Mouse (Mus musculus): Measurements from ENCODE around the gene Fam71a. TPM values are rescaled to one million over a fixed set of nuclear protein-coding genes. Genes with fewer than 3 reads are reported as not detected.

Gene Fam71a
- polyA plus RNA-seq, 2 experiments: not detected

- no peak for DNase-seq (ENCODE audit: low read depth in 3 of 3, low spot score in 3 of 3)
- Histone ChIP-seq H3K9ac (replicated peaks) (no peak overlapping the region), H3K27ac (no peak overlapping the region), H3K4me1 (replicated peaks; ENCODE audit: control insufficient read depth in 2 of 2, insufficient read depth in 2 of 2, low read length in 1 of 2) (peaks cover 0 to 2% of the 10 kb centered on the region in 2 experiments; a peak in 1 of 4 replicates), H3K9me3 (ENCODE audit: control insufficient read depth, low read length) (no peaks in the 10 kb centered on the region), H3K4me2 (ENCODE audit: low read depth) (peak overlapping the region; percentile 73), H3K27me3 (ENCODE audit: control insufficient read depth, insufficient read depth, low read length) (peaks cover 82% of the 10 kb centered on the region), H3K36me3 (replicated peaks; ENCODE audit: control insufficient read depth, insufficient read depth, low read depth) (no peaks in the 10 kb centered on the region), H3K4me3 (ENCODE audit: insufficient read depth in 1 of 2, low read depth in 2 of 2, low read length in 2 of 2) (no peak overlapping the region)
- WGBS (ENCODE audit: insufficient replicate concordance): under 1% methylated on average over 16 of the region's 16 CpGs
- TF ChIP-seq CTCF (IDR thresholded peaks at IDR 0.05; ENCODE audit: low read depth) (no peak), EP300 (IDR thresholded peaks at IDR 0.05; ENCODE audit: low read depth) (no peak)
- ATAC-seq (ENCODE audit: insufficient read depth): no peak
Observed at GRCm38 (mm10) chr1:191185761-191186385, 21.3 kb upstream of the Fam71a start.

DNA sequence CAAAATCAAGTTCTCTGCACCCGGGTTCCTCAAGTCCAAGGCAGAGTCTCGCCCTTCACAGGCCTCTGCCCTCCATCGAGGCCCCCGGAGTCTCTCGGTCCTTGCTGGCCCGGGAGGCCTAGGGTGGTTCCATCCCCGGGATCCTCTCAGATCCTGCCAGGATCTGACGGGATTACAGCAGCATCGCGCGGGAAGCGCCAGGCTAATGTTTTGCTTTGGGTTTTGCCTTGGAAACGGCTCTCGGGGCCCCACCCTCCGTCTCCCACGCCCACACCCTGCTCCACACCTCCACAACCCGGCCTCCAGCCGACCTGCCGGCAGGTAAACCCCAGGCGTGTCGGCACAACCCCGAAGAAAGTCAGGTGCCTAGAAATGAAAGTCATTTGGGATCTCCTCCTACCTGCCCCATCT lies 20.2 kb upstream of the Fam71a start:
- TF ChIP-seq EP300 (IDR thresholded peaks at IDR 0.05; ENCODE audit: low read depth) (no peak), CTCF (IDR thresholded peaks at IDR 0.05; ENCODE audit: low read depth) (no peak)
- no peak for ATAC-seq (ENCODE audit: insufficient read depth)
- WGBS (ENCODE audit: insufficient replicate concordance): 1% methylated on average over 22 of the region's 22 CpGs

DNA sequence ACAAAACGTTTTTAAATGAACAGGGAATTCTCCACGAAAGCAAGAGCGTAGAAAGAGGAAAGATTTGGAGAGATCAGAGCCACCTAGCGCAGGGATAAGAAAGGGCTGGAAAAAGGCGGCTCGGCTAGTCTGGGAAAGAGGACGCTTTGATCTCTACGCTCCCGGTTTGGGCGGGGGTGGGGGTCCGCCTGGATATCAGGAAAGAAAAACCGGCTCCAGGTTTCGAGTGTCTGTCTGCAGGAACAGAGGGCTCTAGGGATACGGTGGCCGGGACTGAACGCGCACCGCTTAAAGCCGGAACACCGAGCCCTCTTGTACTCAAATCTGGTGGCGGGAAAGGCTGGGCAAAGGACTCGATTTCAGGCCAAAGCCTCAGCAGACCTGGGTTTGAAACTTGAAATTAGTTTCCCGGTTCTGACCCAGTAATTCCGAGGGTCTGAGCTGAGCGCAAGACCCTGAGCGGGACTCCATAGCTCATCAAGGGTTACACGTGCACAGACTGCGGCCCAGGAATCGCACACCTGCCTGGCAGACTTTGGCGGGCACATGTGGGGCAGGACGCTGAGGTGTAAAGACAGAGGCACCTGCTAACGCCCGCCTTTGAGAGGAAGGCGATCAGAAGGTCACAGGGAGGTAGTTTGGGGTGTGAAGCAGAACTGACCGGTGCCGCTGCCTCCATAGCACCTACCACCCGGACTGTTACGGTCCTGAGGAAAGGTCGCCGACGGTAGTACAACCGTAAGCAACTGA lies 19.6 kb upstream of the Fam71a start:
- Histone ChIP-seq H3K4me1 (replicated peaks; ENCODE audit: control insufficient read depth in 2 of 2, insufficient read depth in 2 of 2, low read length in 1 of 2) (peaks cover 0 to 2% of the 10 kb centered on the region in 2 experiments; a peak in 1 of 4 replicates), H3K36me3 (replicated peaks; ENCODE audit: control insufficient read depth, insufficient read depth, low read depth) (no peaks in the 10 kb centered on the region), H3K9ac (replicated peaks) (no peak overlapping the region), H3K4me2 (ENCODE audit: low read depth) (peak overlapping the region; percentile 73), H3K9me3 (ENCODE audit: control insufficient read depth, low read length) (no peaks in the 10 kb centered on the region), H3K4me3 (ENCODE audit: insufficient read depth in 1 of 2, low read depth in 2 of 2, low read length in 2 of 2) (peak overlapping the region in 1 of 2 experiments; percentile 52; a peak in 2 of 4 replicates), H3K27ac (no peak overlapping the region), H3K27me3 (ENCODE audit: control insufficient read depth, insufficient read depth, low read length) (peaks cover 91% of the 10 kb centered on the region)
- 3% methylated on average over 42 of the region's 42 CpGs for WGBS (ENCODE audit: insufficient replicate concordance)
- TF ChIP-seq CTCF (IDR thresholded peaks at IDR 0.05; ENCODE audit: low read depth) (no peak), EP300 (IDR thresholded peaks at IDR 0.05; ENCODE audit: low read depth) (no peak)
- ATAC-seq (ENCODE audit: insufficient read depth) (no peak), DNase-seq (ENCODE audit: low read depth in 3 of 3, low spot score in 3 of 3) (no peak)

More for the DNA sequence above, 20.2 kb upstream of the Fam71a start:
- no peaks in the 10 kb centered on the region for H3K36me3 ChIP-seq (replicated peaks; ENCODE audit: control insufficient read depth, insufficient read depth, low read depth)
- H3K27me3 ChIP-seq (ENCODE audit: control insufficient read depth, insufficient read depth, low read length): peaks cover 89% of the 10 kb centered on the region
- no peaks in the 10 kb centered on the region for H3K9me3 ChIP-seq (ENCODE audit: control insufficient read depth, low read length)
- no peak overlapping the region for H3K27ac ChIP-seq
- H3K4me1 ChIP-seq (replicated peaks; ENCODE audit: control insufficient read depth in 2 of 2, insufficient read depth in 2 of 2, low read length in 1 of 2): peaks cover 0 to 2% of the 10 kb centered on the region in 2 experiments; a peak in 1 of 4 replicates
- H3K4me3 ChIP-seq (ENCODE audit: insufficient read depth in 1 of 2, low read depth in 2 of 2, low read length in 2 of 2): 0 out of 4 replicates have a peak overlapping the region, but pooled peaks of 1 of the 2 experiments have one; percentile 6
- H3K4me2 ChIP-seq (ENCODE audit: low read depth): peak overlapping the region; percentile 73
- H3K9ac ChIP-seq (replicated peaks): no peak overlapping the region
- DNase-seq (ENCODE audit: low read depth in 3 of 3, low spot score in 3 of 3): no peak

DNA sequence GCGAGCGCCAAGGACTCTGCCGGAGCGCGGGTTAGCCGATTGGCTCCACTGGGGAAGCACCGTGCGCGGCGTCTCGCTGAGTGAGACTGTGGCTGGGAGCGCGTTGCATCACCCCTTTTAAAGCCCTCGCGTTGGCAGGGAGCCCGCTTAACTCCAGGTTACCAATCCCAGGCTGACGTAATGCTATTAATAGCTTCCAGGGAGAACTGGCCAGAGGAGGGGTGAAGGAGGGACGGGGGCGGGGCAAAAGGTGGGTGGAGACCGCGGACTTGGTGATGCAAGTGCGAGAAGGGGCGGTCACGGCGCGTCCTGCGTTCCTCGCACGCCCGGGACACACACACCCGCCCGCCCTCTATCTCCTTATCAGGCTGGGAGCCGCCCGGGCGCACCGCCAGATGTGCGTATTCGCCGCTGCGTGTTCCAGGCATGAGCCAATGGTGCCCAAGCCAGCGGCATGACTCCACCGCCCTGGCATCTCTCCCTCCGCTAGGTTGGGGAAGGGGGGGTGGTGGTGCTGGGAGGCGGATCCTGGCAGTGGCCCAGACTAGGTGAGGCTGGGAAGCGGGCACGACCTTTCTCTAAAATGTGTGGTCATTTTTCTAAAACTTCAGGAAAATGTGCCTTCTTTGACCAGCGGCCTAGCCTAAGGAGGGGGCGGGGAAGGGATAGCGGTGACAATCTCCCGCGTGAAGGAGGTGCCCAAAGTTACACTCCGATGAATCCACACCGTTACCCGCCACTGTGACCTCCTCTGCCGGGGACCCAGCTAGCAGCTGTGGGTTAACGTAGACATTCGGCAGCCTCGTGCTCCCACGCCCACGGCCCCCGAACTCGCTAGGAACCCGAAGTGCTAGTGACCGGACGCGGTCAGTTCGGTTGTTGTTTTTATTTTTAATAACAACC lies 18.8 kb upstream of the Fam71a start:
- peak overlapping the region; percentile 73 for H3K4me2 ChIP-seq (ENCODE audit: low read depth)
- DNase-seq (ENCODE audit: low read depth in 3 of 3, low spot score in 3 of 3) (peak; percentile 52 to 69 (median 59)), ATAC-seq (ENCODE audit: insufficient read depth) (peak; percentile 78)
- no peaks in the 10 kb centered on the region for H3K36me3 ChIP-seq (replicated peaks; ENCODE audit: control insufficient read depth, insufficient read depth, low read depth)
- H3K27me3 ChIP-seq (ENCODE audit: control insufficient read depth, insufficient read depth, low read length): peaks cover 90% of the 10 kb centered on the region
- under 1% methylated on average over 65 of the region's 67 CpGs for WGBS (ENCODE audit: insufficient replicate concordance)
- peak overlapping the region; percentile 50 to 52 for H3K4me3 ChIP-seq (ENCODE audit: insufficient read depth in 1 of 2, low read depth in 2 of 2, low read length in 2 of 2)
- TF ChIP-seq CTCF (IDR thresholded peaks at IDR 0.05; ENCODE audit: low read depth): no peak
- peak; percentile 29; the same call in 1 of the 2 replicates for TF ChIP-seq EP300 (IDR thresholded peaks at IDR 0.05; ENCODE audit: low read depth)
- no peak overlapping the region for H3K9ac ChIP-seq (replicated peaks)
- peaks cover 1 to 2% of the 10 kb centered on the region in 2 experiments; a peak in 1 of 4 replicates for H3K4me1 ChIP-seq (replicated peaks; ENCODE audit: control insufficient read depth in 2 of 2, insufficient read depth in 2 of 2, low read length in 1 of 2)
- no peaks in the 10 kb centered on the region for H3K9me3 ChIP-seq (ENCODE audit: control insufficient read depth, low read length)
- no peak overlapping the region for H3K27ac ChIP-seq
